Mouse (Mus musculus) cerebellum, postnatal 36 days (tissue): ENCODE measurements at regions not wholly inside any gene's neighbourhood (a gene's known extent, or its start where the extent isn't known, plus 50 kb on each side); places are given as distances from the start of the nearest gene placed in this dataset.

Source experiments
- DNase-seq, 2 experiments: peaks; one replicate each; pipeline ENCODE4 v3.0.0; 2021 to 2022; ENCODE audit warnings: mixed read lengths in 2 of 2

GRCm38 (mm10) chr2:159401421-159402100, 607.0 kb downstream of the Dhx35 start:
- no peak for DNase-seq

GRCm38 (mm10) chr2:159404940-159405339, 610.3 kb downstream of the Dhx35 start:
- no peak for DNase-seq

GRCm38 (mm10) chr2:159414599-159414998, 620.0 kb downstream of the Dhx35 start:
- no peak for DNase-seq

GRCm38 (mm10) chr2:159418371-159418940, 623.8 kb downstream of the Dhx35 start:
- no peak for DNase-seq

GRCm38 (mm10) chr2:159422281-159422937, 627.8 kb downstream of the Dhx35 start:
- no peak for DNase-seq

- DNase-seq, result no peak
Measured at GRCm38 (mm10) chr2:159428201-159428600, 633.6 kb downstream of the Dhx35 start.

- no peak for DNase-seq
Measured at GRCm38 (mm10) chr2:159430577-159431329, 636.1 kb downstream of the Dhx35 start.

GRCm38 (mm10) chr2:159438961-159439360, 644.4 kb downstream of the Dhx35 start:
- DNase-seq, result no peak

- no peak for DNase-seq
Measured at GRCm38 (mm10) chr2:159443581-159443980, 649.0 kb downstream of the Dhx35 start.

GRCm38 (mm10) chr2:159446434-159446833, 651.8 kb downstream of the Dhx35 start:
- no peak for DNase-seq

- no peak for DNase-seq
Measured at GRCm38 (mm10) chr2:159446886-159447285, 652.3 kb downstream of the Dhx35 start.

- DNase-seq, result no peak
Measured at GRCm38 (mm10) chr2:159448976-159449375, 654.4 kb downstream of the Dhx35 start.

GRCm38 (mm10) chr2:159451439-159451838, 656.8 kb downstream of the Dhx35 start:
- no peak for DNase-seq

GRCm38 (mm10) chr2:159481399-159482080, 686.9 kb downstream of the Dhx35 start:
- DNase-seq, result no peak

- DNase-seq, result no peak
Measured at GRCm38 (mm10) chr2:159491090-159491489, 696.5 kb downstream of the Dhx35 start.

GRCm38 (mm10) chr2:159498691-159499090, 704.1 kb downstream of the Dhx35 start:
- DNase-seq, result no peak

- no peak for DNase-seq
Measured at GRCm38 (mm10) chr2:159501039-159501438, 706.4 kb downstream of the Dhx35 start.

GRCm38 (mm10) chr2:159519066-159519465, 724.5 kb downstream of the Dhx35 start:
- DNase-seq, result no peak

- no peak for DNase-seq
Measured at GRCm38 (mm10) chr2:159523739-159524138, 729.1 kb downstream of the Dhx35 start.

GRCm38 (mm10) chr2:159534951-159535350, 740.3 kb downstream of the Dhx35 start:
- no peak for DNase-seq

GRCm38 (mm10) chr2:159539261-159539660, 744.7 kb downstream of the Dhx35 start:
- no peak for DNase-seq

- DNase-seq, result no peak
Measured at GRCm38 (mm10) chr2:159557567-159557966, 763.0 kb downstream of the Dhx35 start.

GRCm38 (mm10) chr2:159565255-159565654, 768.7 kb downstream of the Gm826 start:
- DNase-seq, result no peak
